Mouse (Mus musculus) kidney, postnatal 25 days (tissue): ENCODE results near the gene Celsr1.
A peak's percentile ranks its signal among the peaks of the same experiment; 100 is the strongest.

Experiments
- DNase-seq, 2 experiments: peaks; one replicate each; pipeline ENCODE4 v3.0.0; 2021; ENCODE audit warnings: mixed read lengths in 2 of 2

Celsr1 gene

GRCm38 (mm10) chr15:85953458-85953857 is 80.1 kb downstream of the Celsr1 start:
- no peak for DNase-seq

GRCm38 (mm10) chr15:85949421-85950164 is 84.0 kb downstream of the Celsr1 start:
- no peak for DNase-seq

GRCm38 (mm10) chr15:85947967-85948366 is 85.6 kb downstream of the Celsr1 start:
- no peak for DNase-seq

- no peak for DNase-seq
Observed at GRCm38 (mm10) chr15:85947541-85947940, 86.0 kb downstream of the Celsr1 start.

- DNase-seq = peak; percentile 49 to 83
Observed at GRCm38 (mm10) chr15:85935627-85936049, 97.9 kb downstream of the Celsr1 start.

- DNase-seq = no peak
Observed at GRCm38 (mm10) chr15:85928161-85928560, 105.4 kb downstream of the Celsr1 start.

GRCm38 (mm10) chr15:85921855-85922254 is 111.7 kb downstream of the Celsr1 start:
- no peak for DNase-seq

- no peak for DNase-seq
Observed at GRCm38 (mm10) chr15:85919892-85920248, 113.7 kb downstream of the Celsr1 start.

- DNase-seq = peak; percentile 28 to 51
Observed at GRCm38 (mm10) chr15:85919191-85919891, 114.2 kb downstream of the Celsr1 start.

- peak; percentile 77 to 86 for DNase-seq
Observed at GRCm38 (mm10) chr15:85913605-85914004, 120.0 kb downstream of the Celsr1 start.

- DNase-seq = peak; percentile 27 to 38
Observed at GRCm38 (mm10) chr15:85909931-85910330, 123.6 kb downstream of the Celsr1 start.

GRCm38 (mm10) chr15:85909492-85909829 is 124.1 kb downstream of the Celsr1 start:
- no peak for DNase-seq

GRCm38 (mm10) chr15:85908660-85909491 is 124.7 kb downstream of the Celsr1 start:
- DNase-seq = peak; percentile 24 to 70

GRCm38 (mm10) chr15:85903826-85904225 is 129.8 kb downstream of the Celsr1 start:
- peak; percentile 14 to 40 for DNase-seq

- DNase-seq = no peak
Observed at GRCm38 (mm10) chr15:85902505-85902904, 131.1 kb downstream of the Celsr1 start.

- DNase-seq = no peak
Observed at GRCm38 (mm10) chr15:85900801-85901200, 132.8 kb downstream of the Celsr1 start.

- no peak for DNase-seq
Observed at GRCm38 (mm10) chr15:85900318-85900717, 133.3 kb downstream of the Celsr1 start.

- no peak for DNase-seq
Observed at GRCm38 (mm10) chr15:85899396-85899795, 134.2 kb downstream of the Celsr1 start.

- no peak for DNase-seq
Observed at GRCm38 (mm10) chr15:85897113-85897512, 136.5 kb downstream of the Celsr1 start.

- DNase-seq = peak; percentile 78 to 90
Observed at GRCm38 (mm10) chr15:85896284-85896683, 137.3 kb downstream of the Celsr1 start.

- DNase-seq = no peak
Observed at GRCm38 (mm10) chr15:85893871-85894270, 139.7 kb downstream of the Celsr1 start.

- no peak for DNase-seq
Observed at GRCm38 (mm10) chr15:85892498-85893118, 141.0 kb downstream of the Celsr1 start.

GRCm38 (mm10) chr15:85891971-85892370 is 141.6 kb downstream of the Celsr1 start:
- no peak for DNase-seq
